Mouse (Mus musculus): ENCODE data around the gene Ube2t.

GRCm38 (mm10) chr1:134995954-134996353, 33.6 kb downstream of the Ube2t start:
- TF ChIP-seq POLR2A (IDR thresholded peaks at IDR 0.05; ENCODE audit: borderline replicate concordance, extremely low read depth, insufficient read depth, insufficient read length, poor library complexity, severe bottlenecking) (no peak), CTCF (IDR thresholded peaks at IDR 0.05; ENCODE audit: borderline replicate concordance, extremely low read depth, insufficient read depth, insufficient read length) (no peak)

All from brain, embryonic 14.5 days (tissue).